Mouse (Mus musculus) yolk sac, embryonic 10.5 days (tissue): ENCODE results near the gene Nampt.

Source experiments
- DNase-seq: peaks from one replicate; pipeline ENCODE4 v3.0.0-alpha.2; 2017; ENCODE audit warnings: low spot score

The Nampt gene

DNA sequence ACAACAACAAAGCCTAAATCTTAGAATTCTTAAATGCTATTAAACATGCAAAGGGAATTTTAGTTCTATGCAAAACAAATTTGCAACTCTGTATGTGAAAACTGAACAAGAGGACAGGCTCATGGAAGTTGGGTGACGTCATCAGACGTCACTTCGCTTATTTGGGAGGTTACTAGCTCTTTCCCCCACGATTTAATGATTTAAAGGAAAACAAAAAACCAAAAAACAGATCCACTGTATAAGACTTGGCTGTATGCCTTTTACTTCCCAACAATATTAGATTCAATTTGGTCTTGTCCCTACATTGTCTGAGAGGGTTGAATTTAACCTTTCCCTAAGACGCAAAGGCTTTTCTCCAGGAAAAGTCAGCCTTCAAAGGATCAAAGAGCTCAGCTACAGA lies at the start of gene Nampt:
Nampt (plus strand) TSS at position 130 of the 400 bp plus-strand sequence.
- DNase-seq = no peak

DNA sequence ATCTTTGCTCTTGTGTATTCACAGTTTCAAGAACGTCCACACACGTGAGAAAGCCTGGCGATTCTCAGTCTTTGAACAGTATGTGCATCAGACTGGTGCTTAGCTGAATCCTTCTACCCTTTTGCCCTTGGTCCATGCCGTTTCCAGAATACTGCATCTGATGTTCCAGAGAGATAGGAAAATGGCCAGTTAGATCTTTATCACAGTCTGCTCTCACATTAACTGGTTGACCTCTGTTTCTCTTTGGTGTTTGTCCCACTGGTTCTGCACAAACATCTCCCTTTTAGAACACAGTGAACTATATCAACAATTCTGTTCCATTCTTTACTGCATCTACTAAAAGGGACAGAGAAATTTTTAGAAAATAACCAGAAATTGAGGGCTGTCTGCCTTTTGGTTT lies 48.6 kb upstream of the Nampt start:
- DNase-seq = no peak

- no peak for DNase-seq
These were observed 44.8 kb upstream of the Nampt start for GRCm38 (mm10) chr12:32774592-32774991.

DNA sequence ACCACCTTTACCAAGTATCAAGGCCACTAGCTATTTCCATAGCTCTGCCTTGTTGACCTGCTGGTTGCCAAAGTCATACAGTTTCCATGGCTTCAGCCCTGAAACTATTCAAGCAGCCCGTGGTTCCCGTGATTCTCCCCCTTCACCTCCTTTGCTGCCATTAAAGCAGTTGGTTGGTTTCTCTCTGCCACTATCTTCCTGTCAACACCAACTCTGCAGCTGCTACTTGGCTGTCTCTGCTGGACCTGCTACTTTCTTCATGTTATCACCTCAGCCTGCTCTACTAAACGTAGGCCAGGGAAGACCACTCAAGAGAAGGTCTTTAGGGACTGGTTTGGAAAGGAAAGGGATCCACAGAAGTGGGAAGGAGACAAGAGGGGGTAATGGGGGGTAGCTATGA lies 30.3 kb upstream of the Nampt start:
- no peak for DNase-seq

DNA sequence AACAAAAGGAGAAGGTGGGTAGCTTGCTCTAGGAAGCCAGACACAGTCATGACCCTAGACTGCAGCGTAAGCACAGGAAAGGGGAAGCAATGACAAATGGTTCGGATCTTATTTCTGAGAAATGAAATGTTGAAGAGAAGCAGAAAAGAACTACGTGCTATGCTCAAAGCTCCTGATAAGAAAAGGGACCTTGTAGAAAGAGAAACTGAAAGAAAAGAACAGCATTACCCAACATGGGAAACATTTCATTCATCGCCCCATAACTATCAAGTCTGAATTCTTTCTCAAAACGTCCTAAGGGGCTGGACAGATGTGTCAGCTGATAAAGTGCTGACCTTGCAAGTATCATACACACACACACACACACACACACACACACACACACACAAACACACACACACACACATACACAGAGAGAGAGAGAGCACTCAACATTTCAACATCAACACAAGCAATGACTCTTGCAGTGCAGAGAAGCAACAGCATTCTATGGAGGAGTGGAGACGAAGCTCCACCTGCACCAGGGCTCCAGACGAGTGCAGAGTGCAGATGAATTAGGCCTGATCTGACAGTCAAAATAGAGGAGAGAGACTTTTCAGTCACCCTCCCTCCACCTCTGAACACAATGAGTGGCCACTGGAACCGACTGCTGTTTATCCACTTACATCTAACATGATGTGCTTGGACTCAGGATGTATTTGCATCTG lies 23.4 kb upstream of the Nampt start:
- DNase-seq = no peak

DNA sequence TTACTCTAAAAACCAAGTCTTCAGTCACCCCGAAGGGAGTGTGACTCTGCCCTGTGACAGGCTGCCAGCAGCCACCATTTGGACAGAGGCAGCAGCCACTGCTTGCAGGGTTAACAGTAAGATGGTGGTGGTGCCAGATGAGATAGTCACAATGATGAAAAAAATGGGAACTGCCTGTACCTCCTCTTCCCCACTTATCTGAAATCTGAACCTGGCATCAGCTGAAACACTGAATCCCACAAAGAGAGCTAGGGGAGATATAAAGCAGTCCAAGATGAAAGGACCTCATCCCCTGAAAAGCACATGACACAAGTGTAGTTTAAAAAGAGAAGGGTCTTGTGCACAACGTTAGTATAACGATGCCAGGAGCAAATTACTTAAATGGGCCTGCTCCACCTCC lies 21.9 kb upstream of the Nampt start:
- DNase-seq = no peak

DNA sequence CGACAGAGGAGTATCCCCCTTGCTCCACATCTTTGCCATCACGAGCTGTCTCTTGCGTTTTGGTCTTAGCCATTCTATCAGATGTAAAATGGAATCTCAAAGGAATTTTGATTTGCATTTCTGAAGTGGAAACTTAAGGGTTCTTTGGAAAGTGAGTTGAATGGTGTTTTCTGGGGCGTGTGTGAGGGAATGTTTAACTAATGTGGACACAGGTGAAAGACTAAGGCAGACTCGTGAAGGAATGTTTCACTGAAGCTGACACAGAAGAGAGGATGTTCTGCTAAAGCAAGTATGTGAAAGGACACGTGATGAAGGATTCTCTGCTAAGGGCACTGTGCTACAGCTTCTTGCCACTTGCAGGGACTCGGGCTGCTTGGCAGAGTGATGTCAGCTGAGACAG lies 18.3 kb upstream of the Nampt start:
- DNase-seq = no peak

DNA sequence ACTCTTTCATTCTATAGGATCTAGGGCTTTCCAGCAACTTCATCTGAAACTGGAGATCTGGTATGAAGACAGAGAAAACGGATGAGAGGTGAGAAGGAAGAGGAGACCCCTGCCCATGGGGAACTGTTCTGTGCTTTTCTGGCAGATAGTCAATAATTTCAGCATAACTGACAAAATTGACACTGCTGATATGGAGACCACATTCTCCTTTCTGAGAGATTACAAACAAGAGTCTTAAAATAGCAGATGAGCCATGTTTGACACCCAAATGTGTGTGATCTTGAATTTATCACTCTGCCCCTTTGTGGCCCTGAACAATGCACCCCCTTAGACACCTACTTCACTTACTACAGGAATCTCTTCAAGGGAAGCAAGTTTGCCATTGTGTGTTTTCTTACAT lies 13.8 kb upstream of the Nampt start:
- DNase-seq = no peak

- peak; percentile 98 for DNase-seq
These were observed 669 bp downstream of the Nampt start for GRCm38 (mm10) chr12:32819823-32820605.

DNA sequence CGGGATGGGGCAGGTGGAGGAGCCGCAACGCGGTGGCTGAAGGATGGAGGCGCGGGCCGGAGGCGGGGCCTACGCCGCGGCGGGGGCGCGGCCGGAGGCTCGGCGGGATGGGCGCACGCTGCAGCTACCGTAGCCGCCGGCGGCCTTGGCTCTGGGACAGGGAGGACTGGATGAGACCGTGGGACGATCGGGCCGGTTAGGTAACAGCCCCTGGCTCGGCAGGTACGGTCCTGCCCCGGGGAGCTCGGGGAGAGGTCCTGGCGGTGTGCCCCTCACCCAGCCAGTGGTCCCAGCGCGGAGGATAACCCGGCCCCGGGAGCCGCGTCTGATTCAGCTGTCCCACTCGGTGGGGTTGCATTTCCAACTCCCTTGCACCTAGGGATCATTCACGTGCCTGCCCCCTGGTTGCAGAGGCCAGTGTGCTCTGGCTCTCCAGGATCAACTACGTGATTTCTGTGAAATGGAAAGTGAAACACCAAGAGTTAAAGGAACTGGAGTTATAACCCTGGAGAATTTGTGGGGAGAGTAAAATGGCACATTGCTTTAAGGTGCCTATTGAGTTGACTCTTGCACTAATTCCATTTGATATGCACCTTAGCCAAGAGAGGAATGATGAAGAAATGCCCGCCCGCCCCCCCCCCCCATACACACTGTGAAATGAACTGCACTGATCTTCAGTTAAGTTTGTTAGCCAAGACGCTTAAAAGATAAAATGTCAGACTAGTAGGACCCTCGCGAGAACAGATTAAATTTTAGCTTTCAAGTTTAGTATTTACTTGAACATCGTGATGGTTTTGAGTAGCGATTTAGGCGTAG lies 1.6 kb downstream of the Nampt start:
- DNase-seq = peak; percentile 80

GRCm38 (mm10) chr12:32821504-32822011 lies 2.2 kb downstream of the Nampt start:
- no peak for DNase-seq

GRCm38 (mm10) chr12:32822066-32822465 lies 2.7 kb downstream of the Nampt start:
- no peak for DNase-seq

- DNase-seq = no peak
These were observed 5.2 kb downstream of the Nampt start for GRCm38 (mm10) chr12:32824586-32824985.

DNA sequence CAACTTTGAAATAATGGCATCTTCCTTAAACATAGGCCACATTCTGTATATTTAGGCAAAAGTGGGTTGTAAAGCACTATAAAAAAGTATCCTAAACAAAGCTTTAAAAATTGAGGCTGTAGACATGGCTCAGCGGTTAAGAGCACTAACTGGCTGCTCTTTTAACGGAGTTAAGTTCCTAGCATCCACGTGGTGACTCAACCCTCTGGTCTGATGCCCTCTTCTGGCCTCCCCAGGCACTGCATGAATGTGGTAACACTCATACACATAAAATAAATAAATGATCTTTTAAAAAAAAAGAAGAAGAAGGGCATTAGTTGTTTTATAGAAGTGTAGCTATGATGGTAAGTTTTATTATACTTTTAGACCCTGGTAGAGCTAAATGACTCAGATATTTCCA lies 7.6 kb downstream of the Nampt start:
- no peak for DNase-seq

DNA sequence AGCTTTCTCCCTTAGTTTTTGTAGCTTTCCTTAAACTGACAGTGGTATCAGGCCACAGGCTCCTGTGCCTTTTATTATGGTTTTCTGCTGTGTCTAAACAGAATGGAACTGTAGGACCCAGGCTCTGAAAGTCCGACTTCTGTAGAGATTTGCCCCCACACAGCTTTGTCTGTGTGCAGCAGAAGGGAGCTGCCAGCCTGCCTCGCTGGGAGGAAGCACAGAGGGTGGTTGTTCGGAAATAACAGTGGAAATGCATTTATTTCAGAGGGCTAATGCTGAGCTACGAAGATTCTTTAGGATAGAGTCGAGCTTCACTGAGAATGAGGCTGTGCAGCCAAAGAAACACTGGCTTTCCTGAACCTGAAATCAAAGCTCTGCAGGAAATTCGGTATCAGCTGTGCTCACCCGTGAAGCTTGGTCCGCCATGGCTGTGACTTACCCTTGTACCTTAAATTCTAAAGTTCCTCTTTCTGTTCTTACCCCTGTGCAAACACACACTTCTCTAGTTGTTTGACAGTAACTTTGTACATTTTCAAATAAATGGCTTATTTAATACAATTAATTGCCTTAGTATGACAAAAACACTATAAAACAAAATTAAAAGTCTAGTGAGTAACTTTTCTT lies 8.9 kb downstream of the Nampt start:
- no peak for DNase-seq

- DNase-seq = no peak
These were observed 10.2 kb downstream of the Nampt start for GRCm38 (mm10) chr12:32829321-32830090.

- no peak for DNase-seq
These were observed 12.7 kb downstream of the Nampt start for GRCm38 (mm10) chr12:32832076-32832475.

- DNase-seq = no peak
These were observed 15.4 kb downstream of the Nampt start for GRCm38 (mm10) chr12:32834781-32835180.

- DNase-seq = no peak
These were observed 15.9 kb downstream of the Nampt start for GRCm38 (mm10) chr12:32835235-32835634.

GRCm38 (mm10) chr12:32838406-32838805 lies 19.1 kb downstream of the Nampt start:
- DNase-seq = no peak

DNA sequence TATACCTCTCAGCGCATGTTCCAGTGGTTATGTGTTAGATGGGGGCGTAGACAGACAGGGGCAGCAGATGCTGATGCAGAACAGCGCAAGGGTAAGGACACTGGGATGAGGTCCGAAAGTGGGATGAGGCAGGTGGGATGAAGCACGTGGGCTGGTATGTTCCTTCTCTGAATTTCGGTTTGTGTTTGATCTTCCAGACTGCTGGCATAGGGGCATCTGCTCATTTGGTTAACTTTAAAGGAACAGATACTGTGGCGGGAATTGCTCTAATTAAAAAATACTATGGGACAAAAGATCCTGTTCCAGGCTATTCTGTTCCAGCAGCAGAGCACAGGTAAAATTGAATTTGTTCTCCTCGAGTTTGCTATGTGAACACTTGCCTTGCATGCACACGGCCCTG lies 19.6 kb downstream of the Nampt start:
- no peak for DNase-seq
